Mouse (Mus musculus) fibroblast of lung, adult 2 months (primary cell): ENCODE data around the gene Eml3.

Experiments
- DNase-seq: peaks from one replicate; pipeline ENCODE4 v3.0.0-alpha.2; 2011; ENCODE audit warnings: low read depth

The Eml3 gene

GRCm38 (mm10) chr19:8988346-8989065, 59.2 kb downstream of the Eml3 start:
- no peak for DNase-seq

- DNase-seq: no peak
Measured at GRCm38 (mm10) chr19:8989066-8989566, 59.8 kb downstream of the Eml3 start, which contains the start of gene Ahnak. Gene Ahnak (plus strand): TSS chr19:8989284.

GRCm38 (mm10) chr19:8989567-8990431, 60.4 kb downstream of the Eml3 start:
- DNase-seq: no peak

- DNase-seq: no peak
Measured at GRCm38 (mm10) chr19:8990432-8991102, 61.2 kb downstream of the Eml3 start.
